Mouse (Mus musculus) hindbrain, embryonic 16.5 days (tissue): ENCODE measurements around the gene Gm10570. TPM values are rescaled to one million over a fixed set of nuclear protein-coding genes. Genes with fewer than 3 reads are reported as not detected.

Source experiments
- ATAC-seq: fragments of 200-750 bp; cut with Nextera tagmentation; 2 replicates; pipeline ENCODE4 v1.8.0; 2017; ENCODE audit warnings: moderate TSS enrichment, moderate library complexity
- H3K27ac ChIP-seq: fragments of 300-500 bp; sonication (generic); 2 replicates; pipeline ENCODE4 v1.5.1; 2014; ENCODE audit warnings: low read depth, mild to moderate bottlenecking, control low read depth, low read length, moderate library complexity
- H3K27me3 ChIP-seq: fragments of 300-500 bp; sonication (generic); replicated peaks from 2 replicates; pipeline ENCODE4 v1.6.1; 2014; ENCODE audit warnings: low read length; ENCODE audit not compliant: control insufficient read depth, insufficient read depth
- H3K36me3 ChIP-seq: fragments of 300-500 bp; sonication (generic); 2 replicates; pipeline ENCODE4 v1.6.1; 2014; ENCODE audit warnings: mild to moderate bottlenecking, low read length, moderate library complexity, mixed read lengths; ENCODE audit not compliant: control insufficient read depth, insufficient read depth
- H3K4me1 ChIP-seq: fragments of 300-500 bp; sonication (generic); 2 replicates; pipeline ENCODE4 v1.6.1; 2014; ENCODE audit warnings: low read depth, low read length; ENCODE audit not compliant: control insufficient read depth, insufficient read depth
- H3K4me2 ChIP-seq: fragments of 300-500 bp; sonication (generic); 2 replicates; pipeline ENCODE4 v1.6.1; 2014; ENCODE audit warnings: mild to moderate bottlenecking, low read length, control low read depth, moderate library complexity
- H3K4me3 ChIP-seq: fragments of 300-500 bp; sonication (generic); 2 replicates; pipeline ENCODE4 v1.5.1; 2014; ENCODE audit warnings: mild to moderate bottlenecking, low read length, control low read depth, moderate library complexity
- H3K9ac ChIP-seq: fragments of 300-500 bp; sonication (generic); 2 replicates; pipeline ENCODE4 v1.6.1; 2014; ENCODE audit warnings: low read depth, mild to moderate bottlenecking, control low read depth, low read length, moderate library complexity
- H3K9me3 ChIP-seq: fragments of 300-500 bp; sonication (generic); 2 replicates; pipeline ENCODE4 v1.6.1; 2014; ENCODE audit warnings: mild to moderate bottlenecking, low read length, moderate library complexity; ENCODE audit not compliant: control insufficient read depth
- whole genome bisulfite sequencing: fragments of 180-500 bp; shearing (Covaris S2); extraction: QIAGEN DNeasy Blood & Tissue Kit; methylation state at CpG from one replicate; pipeline ENCODE4 v1.1.7; 2014; 5-methylcytosine and 5-hydroxymethylcytosine counted together
- polyA plus RNA-seq: library from polyadenylated mRNA; unstranded; fragments of >200 nt; fragmentation: Nextera tagmentation; extraction: Ambion mirVana; gene quantifications from 2 replicates; pipeline ENCODE4 v1.2.1, GENCODE M21; 2015

The Gm10570 gene
- 1.2 and 1.8 TPM in 2 replicates for polyA plus RNA-seq

DNA sequence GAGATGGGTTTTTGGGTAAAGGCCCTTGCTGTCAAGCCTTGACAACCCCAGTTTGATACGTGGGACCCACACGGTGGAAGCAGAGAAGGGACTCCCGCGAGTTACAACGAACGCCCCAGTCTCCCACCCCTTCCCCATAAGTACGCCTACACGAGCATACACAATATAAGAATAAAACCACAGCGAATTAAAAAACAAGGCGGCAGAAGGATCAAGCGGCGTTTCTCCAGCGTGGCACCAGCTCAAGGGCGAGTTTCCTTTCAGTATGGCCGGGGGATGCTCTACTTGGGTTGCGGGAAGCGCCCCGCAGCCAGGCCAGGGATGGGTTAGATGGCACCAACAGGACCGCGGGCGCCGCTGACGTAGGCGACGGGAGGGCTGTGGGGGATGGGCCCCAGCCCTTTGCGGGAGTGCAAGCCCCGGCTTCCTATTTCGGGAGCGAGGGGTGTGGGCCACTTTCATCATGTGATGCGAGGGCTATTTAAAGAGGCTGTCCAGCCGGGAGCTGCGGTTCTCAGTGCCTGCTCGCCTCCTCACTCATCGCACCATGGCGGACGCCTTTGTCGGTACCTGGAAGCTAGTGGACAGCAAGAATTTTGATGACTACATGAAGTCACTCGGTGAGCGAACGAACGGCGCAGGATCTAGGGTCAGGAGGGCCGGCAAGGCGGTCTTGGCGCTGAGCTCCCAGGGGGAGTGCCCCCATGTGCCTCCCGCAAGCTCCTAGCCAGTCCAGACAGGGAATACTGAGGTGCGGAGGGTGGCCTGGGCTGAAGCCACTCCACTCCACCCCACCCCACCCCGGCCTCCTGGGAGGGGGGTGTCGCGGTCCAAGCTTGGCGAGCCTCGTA lies at the start of gene Gm10570, which contains the start of gene Fabp3:
TSS of gene Gm10570 (minus strand) at position 444 of the 851 bp plus-strand sequence.
TSS of gene Fabp3 (plus strand) at position 365 of the 851 bp plus-strand sequence.
- peak; percentile 83 for ATAC-seq
- Histone ChIP-seq H3K4me3 (peak within 1 kb of the TSS; percentile 53), H3K9ac (peak within 1 kb of the TSS; percentile 75), H3K4me2 (peak within 1 kb of the TSS; percentile 68), H3K27me3 (peaks cover 4% of the 10 kb centered on the region; the same call in 1 of the 2 replicates), H3K9me3 (no peaks in the 10 kb centered on the region), H3K27ac (peak within 1 kb of the TSS; percentile 75), H3K4me1 (peaks cover 11% of the 10 kb centered on the region), H3K36me3 (peaks cover 6% of the 10 kb centered on the region; the same call in 1 of the 2 replicates)
- under 1% methylated on average over 50 of the region's 52 CpGs for WGBS

DNA sequence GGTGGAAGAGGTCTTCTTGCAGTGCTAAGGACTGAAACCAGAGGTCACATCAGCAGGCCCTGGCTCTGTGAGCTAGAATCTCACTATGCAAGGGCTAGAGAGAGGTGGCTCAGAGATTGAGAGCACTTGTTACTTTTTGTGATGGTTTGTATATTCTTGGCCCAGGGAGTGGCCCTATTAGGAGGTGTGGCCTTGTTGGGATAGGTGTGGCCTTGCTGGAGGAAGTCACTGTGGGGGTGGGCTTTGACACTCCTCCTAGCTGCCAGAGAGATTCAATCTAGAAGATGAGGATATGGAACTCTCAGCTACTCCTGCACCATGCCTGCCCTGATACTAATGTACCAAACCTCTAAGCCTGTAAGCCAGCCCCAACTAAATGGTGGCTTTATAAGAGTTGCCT lies 49.5 kb upstream of the Gm10570 start:
- Histone ChIP-seq H3K4me1 (peaks cover 17% of the 10 kb centered on the region), H3K9me3 (no peaks in the 10 kb centered on the region), H3K4me2 (no peak overlapping the region), H3K9ac (no peak overlapping the region), H3K27ac (no peak overlapping the region), H3K27me3 (no peaks in the 10 kb centered on the region), H3K36me3 (0 out of 2 replicates have a peak, but pooled peaks cover 2% of the 10 kb centered on the region), H3K4me3 (no peak overlapping the region)
- no peak for ATAC-seq

DNA sequence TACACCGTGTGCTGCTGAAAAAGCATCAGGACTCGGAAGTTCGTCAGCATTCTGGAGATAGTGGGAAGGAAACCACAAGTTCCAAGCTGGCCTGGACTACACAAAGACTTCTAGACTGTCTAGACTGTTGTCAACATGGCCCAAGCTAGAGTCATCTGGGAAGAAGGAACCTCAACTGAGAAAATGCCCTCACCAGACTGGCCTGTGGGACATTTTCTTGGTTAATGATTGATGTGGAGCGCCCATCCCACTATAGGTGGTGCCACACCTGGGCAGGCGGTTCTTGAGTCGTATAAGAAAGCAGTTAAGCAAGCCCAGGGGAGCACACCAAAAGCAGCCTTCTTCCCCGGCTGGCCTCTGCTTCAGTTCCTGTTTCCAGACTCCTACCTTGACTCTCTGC lies 44.1 kb upstream of the Gm10570 start:
- no peaks in the 10 kb centered on the region for H3K9me3 ChIP-seq
- no peak overlapping the region for H3K27ac ChIP-seq
- no peak for ATAC-seq
- peaks cover 11% of the 10 kb centered on the region for H3K36me3 ChIP-seq
- H3K9ac ChIP-seq, result no peak overlapping the region
- no peak overlapping the region for H3K4me3 ChIP-seq
- no peaks in the 10 kb centered on the region for H3K4me1 ChIP-seq
- H3K4me2 ChIP-seq, result no peak overlapping the region
- 97% methylated on average over 7 of the region's 7 CpGs for WGBS
- H3K27me3 ChIP-seq, result no peaks in the 10 kb centered on the region

DNA sequence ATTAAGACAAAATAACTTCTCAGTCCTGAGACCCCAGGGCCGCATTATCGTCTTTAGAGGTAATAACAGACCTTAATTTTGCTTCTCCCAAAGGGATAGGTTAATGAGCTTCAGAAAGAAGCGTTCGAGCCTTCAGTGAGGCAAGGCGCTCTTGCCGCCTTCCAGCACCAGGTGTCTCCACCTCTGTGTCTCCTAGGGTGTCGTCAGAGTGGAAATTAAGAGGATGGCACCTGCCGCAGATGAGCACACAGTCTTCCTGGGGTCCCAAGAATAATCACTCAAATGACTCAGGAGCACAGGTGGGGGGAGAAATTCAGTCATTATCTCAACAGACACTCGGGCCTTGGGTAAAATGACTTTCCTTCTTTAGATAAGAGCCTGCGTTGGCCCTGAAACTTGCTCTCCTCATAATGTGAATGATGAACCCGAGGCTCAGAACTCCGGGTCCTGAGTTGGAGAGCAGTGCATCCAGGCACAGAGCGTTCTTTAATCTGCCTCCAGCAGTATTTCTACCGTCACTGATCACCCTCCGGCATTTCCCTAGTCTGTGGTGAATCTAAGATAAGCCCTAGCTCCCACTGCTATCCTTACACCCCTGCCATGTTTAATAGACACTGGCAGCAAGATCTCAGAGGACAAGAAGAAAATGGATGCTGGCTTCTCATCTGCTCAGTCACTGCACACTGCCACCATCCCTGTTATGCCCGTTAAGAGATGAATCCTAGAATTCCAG lies 42.4 kb upstream of the Gm10570 start:
- Histone ChIP-seq H3K27me3 (no peaks in the 10 kb centered on the region), H3K36me3 (peaks cover 11% of the 10 kb centered on the region), H3K9ac (no peak overlapping the region), H3K9me3 (no peaks in the 10 kb centered on the region), H3K4me3 (no peak overlapping the region), H3K4me1 (no peaks in the 10 kb centered on the region), H3K4me2 (no peak overlapping the region), H3K27ac (no peak overlapping the region)
- 79% methylated on average over 16 of the region's 16 CpGs for WGBS
- peak; percentile 60; the same call in 1 of the 2 replicates for ATAC-seq

DNA sequence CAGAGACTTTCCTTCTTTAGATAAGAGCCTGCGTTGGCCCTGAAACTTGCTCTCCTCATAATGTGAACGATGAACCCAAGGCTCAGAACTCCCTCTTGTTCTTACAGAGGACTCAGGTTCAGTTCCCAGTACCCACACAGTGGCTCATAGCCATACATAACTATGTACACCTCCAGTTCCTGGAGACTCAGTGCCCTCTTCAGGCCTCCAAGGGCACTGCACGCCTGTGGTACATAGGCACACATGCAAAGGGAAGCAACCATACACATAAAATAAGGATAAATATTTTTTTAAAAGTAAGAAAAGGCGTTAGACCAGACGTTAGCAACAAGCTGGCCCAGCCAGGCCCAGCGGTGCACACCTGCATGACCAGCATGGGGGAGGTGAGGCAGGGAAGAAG lies 41.2 kb upstream of the Gm10570 start:
- no peak for ATAC-seq
- Histone ChIP-seq H3K4me2 (no peak overlapping the region), H3K4me3 (no peak overlapping the region), H3K27me3 (no peaks in the 10 kb centered on the region), H3K27ac (no peak overlapping the region), H3K9ac (no peak overlapping the region), H3K36me3 (peaks cover 11% of the 10 kb centered on the region), H3K4me1 (no peaks in the 10 kb centered on the region), H3K9me3 (no peaks in the 10 kb centered on the region)
- 93% methylated on average over 6 of the region's 6 CpGs for WGBS

DNA sequence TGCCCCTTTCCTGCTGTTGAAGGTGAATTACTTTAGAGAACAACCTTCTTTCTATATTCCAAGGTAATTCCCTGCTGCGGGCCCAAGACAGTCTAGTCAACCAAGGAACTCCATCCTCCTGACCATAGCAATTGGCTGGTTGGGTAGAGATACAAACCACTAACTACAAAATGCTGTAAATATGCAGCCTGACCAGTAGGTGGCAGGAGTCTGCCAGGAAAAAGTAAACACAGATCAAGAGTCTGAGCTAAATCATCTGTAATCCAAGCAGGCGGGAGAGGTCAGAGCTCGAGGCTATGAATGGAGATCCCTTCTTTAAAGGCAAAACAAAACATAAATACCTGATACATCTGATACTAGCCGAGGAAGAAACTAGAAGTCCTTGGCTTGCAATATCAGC lies 33.2 kb upstream of the Gm10570 start:
- WGBS, result 22% methylated on average over 4 of the region's 4 CpGs

DNA sequence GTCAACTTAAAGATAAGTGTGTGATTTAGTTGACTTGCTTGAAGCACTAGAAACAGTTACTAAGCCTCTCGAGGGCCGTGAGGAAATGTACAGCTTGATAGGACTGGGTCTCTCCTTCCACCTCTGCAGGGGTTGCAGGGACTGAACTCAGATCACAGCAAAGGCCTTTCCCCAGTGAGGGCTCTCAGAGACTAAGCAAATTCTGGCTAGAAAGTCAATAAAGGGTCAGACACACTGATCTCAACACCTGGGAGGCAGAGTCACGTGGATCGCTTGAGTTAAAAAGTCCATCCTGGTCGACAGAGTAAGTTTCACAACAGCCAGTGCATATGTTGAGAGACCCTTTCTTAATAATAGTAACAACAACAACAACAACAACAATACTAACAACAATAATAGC lies 27.4 kb upstream of the Gm10570 start:
- peaks cover 6% of the 10 kb centered on the region for H3K36me3 ChIP-seq
- WGBS, result 88% methylated on average over 5 of the region's 5 CpGs

More for the DNA sequence above, 33.2 kb upstream of the Gm10570 start:
- Histone ChIP-seq H3K4me3 (no peak overlapping the region), H3K4me2 (no peak overlapping the region), H3K9ac (no peak overlapping the region), H3K27ac (no peak overlapping the region), H3K9me3 (no peaks in the 10 kb centered on the region), H3K27me3 (no peaks in the 10 kb centered on the region), H3K36me3 (0 out of 2 replicates have a peak, but pooled peaks cover 6% of the 10 kb centered on the region), H3K4me1 (no peaks in the 10 kb centered on the region)
- ATAC-seq, result no peak

DNA sequence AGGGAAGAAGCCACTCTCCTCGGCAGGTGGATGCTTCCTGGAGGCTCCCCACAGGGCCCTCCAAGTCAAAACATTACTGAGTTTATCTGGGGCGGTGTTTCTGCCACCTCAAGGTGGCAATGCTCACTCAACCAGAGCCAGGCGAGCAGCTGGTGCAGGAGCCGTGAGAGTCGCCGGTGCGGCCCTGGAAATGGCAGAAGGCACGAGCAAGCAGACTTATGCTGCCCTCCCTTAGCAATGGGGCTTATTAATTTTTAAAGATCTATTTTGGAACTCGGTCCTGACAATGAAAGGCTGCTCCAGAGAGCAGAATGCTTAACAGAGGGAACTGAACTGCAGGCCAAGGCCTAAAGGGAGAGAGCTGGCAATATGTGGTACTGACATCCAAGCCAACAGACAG lies 18.9 kb upstream of the Gm10570 start:
- Histone ChIP-seq H3K4me3 (no peak overlapping the region), H3K9ac (no peak overlapping the region)

More for the DNA sequence above, 27.4 kb upstream of the Gm10570 start:
- no peak overlapping the region for H3K4me2 ChIP-seq
- no peak overlapping the region for H3K9ac ChIP-seq
- no peaks in the 10 kb centered on the region for H3K27me3 ChIP-seq
- no peaks in the 10 kb centered on the region for H3K9me3 ChIP-seq
- no peak overlapping the region for H3K27ac ChIP-seq
- no peak for ATAC-seq
- no peaks in the 10 kb centered on the region for H3K4me1 ChIP-seq
- no peak overlapping the region for H3K4me3 ChIP-seq

DNA sequence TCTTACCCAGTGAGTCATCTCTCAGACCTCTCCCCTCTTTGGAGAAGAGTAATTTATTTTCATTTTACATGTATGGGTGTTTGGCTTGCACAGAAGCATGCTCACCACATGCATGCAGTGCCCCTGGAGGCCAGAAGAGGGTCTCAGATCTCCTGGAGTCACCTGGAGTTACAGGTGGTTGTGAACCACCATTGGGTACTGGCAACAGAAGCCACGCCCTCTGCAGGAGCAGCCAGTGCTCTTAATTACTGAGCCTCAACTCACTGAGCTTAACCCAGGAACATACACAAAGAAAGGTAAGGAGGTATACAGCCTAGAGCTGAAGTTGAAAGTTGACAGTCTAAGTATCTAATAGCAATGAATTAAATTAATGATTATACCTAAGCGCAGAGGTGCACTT lies 17.0 kb upstream of the Gm10570 start:
- peaks cover 30% of the 10 kb centered on the region for H3K36me3 ChIP-seq
- no peak overlapping the region for H3K9ac ChIP-seq
- no peak overlapping the region for H3K4me2 ChIP-seq
- no peak overlapping the region for H3K4me3 ChIP-seq
- H3K27me3 ChIP-seq, result no peaks in the 10 kb centered on the region
- H3K4me1 ChIP-seq, result no peaks in the 10 kb centered on the region
- ATAC-seq, result no peak
- 92% methylated on average over 2 of the region's 2 CpGs for WGBS
- no peak overlapping the region for H3K27ac ChIP-seq
- H3K9me3 ChIP-seq, result no peaks in the 10 kb centered on the region

More for the DNA sequence above, 18.9 kb upstream of the Gm10570 start:
- peaks cover 27% of the 10 kb centered on the region for H3K36me3 ChIP-seq
- H3K27me3 ChIP-seq, result no peaks in the 10 kb centered on the region
- H3K9me3 ChIP-seq, result no peaks in the 10 kb centered on the region
- no peak overlapping the region for H3K4me2 ChIP-seq
- 81% methylated on average over 9 of the region's 9 CpGs for WGBS
- H3K27ac ChIP-seq, result no peak overlapping the region
- no peaks in the 10 kb centered on the region for H3K4me1 ChIP-seq
- no peak for ATAC-seq
